Mouse (Mus musculus): ENCODE data around the gene Cyp2s1.

DNA sequence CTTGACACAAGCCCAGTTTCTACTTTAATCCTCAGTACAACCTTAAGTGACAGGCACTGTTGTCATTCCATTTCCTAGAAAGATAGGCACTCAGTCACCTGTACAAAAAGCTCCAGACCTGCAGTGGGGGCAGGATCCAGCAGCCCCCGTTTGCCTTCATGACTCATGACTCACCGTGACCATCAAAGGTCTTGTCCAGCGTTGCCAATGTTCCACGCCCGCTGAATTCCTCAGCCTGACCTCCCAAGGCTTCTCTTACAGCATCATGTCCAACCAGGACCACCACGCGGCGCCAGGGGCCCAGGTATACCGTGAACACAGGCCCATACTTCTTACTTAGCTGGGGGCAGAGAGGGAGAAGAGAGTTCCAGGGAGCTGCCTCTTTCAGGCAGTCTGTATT, 2.0 kb downstream of the Cyp2s1 start:
- no peak for TF ChIP-seq POLR2A (IDR thresholded peaks at IDR 0.05; ENCODE audit: borderline replicate concordance, insufficient read depth, low read length)
- TF ChIP-seq CTCF (IDR thresholded peaks at IDR 0.05; ENCODE audit: borderline replicate concordance, insufficient read depth, low read depth, low read length), result no peak

All from cerebellum, adult 2 months (tissue).